Mouse (Mus musculus) erythroblast, embryonic 14.5 days (primary cell): Measurements from ENCODE around the gene Rpl13a.

Experiments used
- GATA1 ChIP-seq: IDR thresholded peaks from 2 replicates; pipeline ENCODE4 v1.6.1; 2012; ENCODE audit warnings: low read length, inconsistent platforms, mixed read lengths
- TAL1 ChIP-seq: IDR thresholded peaks from 3 replicates; pipeline ENCODE4 v1.6.1; 2012; ENCODE audit warnings: low read length, inconsistent platforms, mixed read lengths

- TF ChIP-seq GATA1 = no peak
- no peak for TF ChIP-seq TAL1
These were observed 11.6 kb upstream of the Rpl13a start for GRCm38 (mm10) chr7:45139904-45140723.
